ENCODE assay signal across 36 mouse cellular contexts in genomic region chr4:138685813-138686212, GRCm38 (mm10). TPM values are rescaled to one million over a fixed set of nuclear protein-coding genes. Genes with fewer than 3 reads are reported as not detected.
DNase-seq lines count a peak whose midpoint lies in the region; TF ChIP-seq lines count a peak whose summit lies in the region.
"Had no signal": no experiment of that assay in that cellular context is flagged by ENCODE, and none has a peak within 500 bp of the region (broad histone marks: within the 10 kb centered on the region; RNA-seq: fewer than 3 reads in every experiment).

No protein-coding gene starts in this region.

- peak; percentile 43 to 67 for DNase-seq in left cerebral cortex, postnatal 14 days (ENCODE audit: low spot score in 2 of 2)
- DNase-seq in left cerebral cortex, adult 11 months (ENCODE audit: low spot score): no peak
- peak; percentile 81 for DNase-seq in brain, adult 2 months (ENCODE audit: low read depth, low spot score)
- peak; percentile 41 to 79 for DNase-seq in right cerebral cortex, postnatal 36 days (ENCODE audit: low spot score in 2 of 2)
- DNase-seq in B cell, adult 2 months: no peak
- DNase-seq: adrenal gland, adult 2 months; adrenal gland, postnatal 36 days; cerebellum, adult 2 months; cerebellum, postnatal 25 days; embryo, embryonic 11 days; gastrocnemius, postnatal 25 days; heart, adult 11 months; kidney, postnatal 14 days; layer of hippocampus, adult 9-11 months; thymus, postnatal 4 days had no signal

- H3K27ac ChIP-seq in cortical plate, adult 2 months (ENCODE audit: insufficient read depth, low read length): peak overlapping the region; percentile 36; the same call in 1 of the 2 replicates
- H3K27ac ChIP-seq: embryonic facial prominence, embryonic 12.5 days; forebrain, embryonic 15.5 days; heart, embryonic 10.5 days; heart, embryonic 15.5 days; hindbrain, embryonic 12.5 days; limb, embryonic 12.5 days; lung, embryonic 15.5 days; midbrain, embryonic 10.5 days; neural tube, embryonic 12.5 days had no signal

- intact Hi-C loops in left cerebral cortex, postnatal 14 days (cut with DNase I): no loop called here

- H3K4me1 ChIP-seq in cortical plate, adult 2 months (ENCODE audit: control insufficient read depth, insufficient read depth, low read length): peaks cover 6% of the 10 kb centered on the region
- H3K4me1 ChIP-seq: embryonic facial prominence, embryonic 12.5 days; heart, embryonic 15.5 days; limb, embryonic 12.5 days; lung, embryonic 15.5 days had no signal

- TF ChIP-seq CTCF in cortical plate, adult 2 months (IDR thresholded peaks at IDR 0.05; ENCODE audit: extremely low read depth, insufficient read depth, low read length): no peak

- no peak overlapping the region for H3K4me3 ChIP-seq in cortical plate, adult 2 months (ENCODE audit: insufficient read depth, low read length)
- H3K4me3 ChIP-seq: embryonic facial prominence, embryonic 12.5 days; forebrain, embryonic 15.5 days; heart, embryonic 10.5 days; heart, embryonic 15.5 days; hindbrain, embryonic 12.5 days; limb, embryonic 12.5 days; lung, embryonic 15.5 days; midbrain, embryonic 10.5 days; myocyte; neural tube, embryonic 12.5 days had no signal

- no peak for TF ChIP-seq POLR2A in cortical plate, adult 2 months (IDR thresholded peaks at IDR 0.05; ENCODE audit: extremely low read depth, insufficient read depth, low read length)

RNA-seq across cellular contexts. Expression of gene Pla2g2c, which starts 38.8 kb away (rescaled TPM):
- under 1 TPM in 1 of 2 experiments, not detected in 1; 0.22 TPM for total RNA-seq in left cerebral cortex, postnatal 14 days (2021)
- 0.29 and 0.32 TPM in 2 replicates for polyA plus RNA-seq in cortical plate, adult 2 months (2012; rRNA removed)
- total RNA-seq: CH12.LX; gastrocnemius, adult 18-20 months; gastrocnemius, postnatal 25 days; liver, adult 2 months; megakaryocyte progenitor cell, adult 5-6 weeks had no signal
- polyA plus RNA-seq: activated CD4-positive, CD25-positive, alpha-beta regulatory T cell, adult 4 months; C2C12; liver, adult 2 months; liver, embryonic 16.5 days; myocyte had no signal

RNA-seq across cellular contexts. Expression of gene Vwa5b1, which starts 50.1 kb away (rescaled TPM):
- total RNA-seq in left cerebral cortex, postnatal 14 days (2021): 1 to 10 TPM; 3.1 to 4.3 TPM
- 1.5 and 2.0 TPM in 2 replicates for polyA plus RNA-seq in cortical plate, adult 2 months (2012; rRNA removed)
- total RNA-seq: adrenal gland, adult 2 months; adrenal gland, postnatal 36 days; CH12.LX; ES-E14; gastrocnemius, adult 18-20 months; gastrocnemius, postnatal 25 days; heart, postnatal 25 days; liver, adult 2 months; megakaryocyte progenitor cell, adult 5-6 weeks had no signal
- polyA plus RNA-seq: activated CD4-positive, CD25-positive, alpha-beta regulatory T cell, adult 4 months; adrenal gland, adult 2 months; C2C12; heart, embryonic 15.5 days; liver, adult 2 months; liver, embryonic 16.5 days; myocyte; thymus, postnatal 0 days had no signal

RNA-seq across cellular contexts. Expression of gene Ubxn10, which starts 51.2 kb away (rescaled TPM):
- total RNA-seq in left cerebral cortex, postnatal 14 days (2021): under 1 TPM; 0.88 to 0.99 TPM
- 1.2 and 1.3 TPM in 2 replicates for polyA plus RNA-seq in cortical plate, adult 2 months (2012; rRNA removed)
- total RNA-seq: CH12.LX; megakaryocyte progenitor cell, adult 5-6 weeks had no signal
- polyA plus RNA-seq: activated CD4-positive, CD25-positive, alpha-beta regulatory T cell, adult 4 months; C2C12; myocyte had no signal

Comparison
In these comparisons a context has a peak if more than half of its experiments do, and no peak if none do; other contexts are left out.
1. DNase-seq: peak in left cerebral cortex, postnatal 14 days (2 of 2), brain, adult 2 months (single experiment) and right cerebral cortex, postnatal 36 days (2 of 2); none in left cerebral cortex, adult 11 months (single experiment) and B cell, adult 2 months (0 of 2).